Mouse (Mus musculus): ENCODE results near the gene Adamts14.
A peak's percentile ranks its signal among the peaks of the same experiment; 100 is the strongest.

Adamts14 gene

DNA sequence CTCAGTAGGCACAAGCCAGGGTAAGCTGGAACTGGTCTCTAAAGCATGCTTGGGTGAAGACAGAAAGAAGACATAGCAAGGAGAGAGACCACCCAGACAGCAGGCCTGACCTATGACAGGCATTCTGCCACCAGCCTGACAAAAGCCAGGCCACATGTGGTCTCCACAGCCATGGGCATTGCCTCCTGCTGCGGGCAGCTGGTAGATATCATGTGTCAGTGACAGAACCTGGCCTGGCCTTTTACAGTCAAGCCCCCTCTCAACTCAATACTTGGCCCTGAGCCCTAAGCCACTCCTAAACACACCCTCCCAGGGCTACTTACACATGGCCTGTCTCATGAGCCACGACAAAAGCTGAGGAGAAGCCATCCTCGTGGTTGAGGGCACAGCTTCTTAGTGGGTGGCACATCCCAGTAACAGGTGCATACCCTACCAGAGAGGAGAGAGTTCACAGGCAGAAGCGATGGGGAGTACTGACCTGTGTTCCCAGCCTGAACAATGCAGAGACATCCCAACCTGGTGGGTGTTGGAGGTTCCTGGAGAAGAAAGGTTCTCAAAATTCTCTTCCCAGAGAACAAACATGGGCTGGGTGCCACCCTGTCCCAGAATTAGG, 46.3 kb downstream of the Adamts14 start:
- no peak for DNase-seq

DNA sequence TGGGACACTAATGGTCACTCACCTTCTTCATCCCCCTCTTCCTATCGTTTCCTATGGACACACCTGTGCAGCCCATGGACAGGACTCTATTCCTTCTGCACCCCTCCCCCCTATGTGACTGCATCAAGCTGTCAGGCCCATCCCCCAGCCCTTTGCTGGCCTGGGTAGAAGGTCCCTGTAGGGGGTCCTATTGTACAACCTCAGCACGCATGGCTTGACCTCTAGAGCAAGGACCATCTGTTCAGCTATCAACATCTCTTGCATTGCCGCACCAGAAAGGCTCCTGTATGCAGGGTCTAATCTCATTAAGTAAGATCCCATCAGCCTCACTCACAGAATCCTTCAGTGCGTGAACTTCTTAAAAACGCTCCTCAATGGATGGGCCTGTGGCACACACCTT, 47.5 kb downstream of the Adamts14 start:
- no peak for DNase-seq

DNA sequence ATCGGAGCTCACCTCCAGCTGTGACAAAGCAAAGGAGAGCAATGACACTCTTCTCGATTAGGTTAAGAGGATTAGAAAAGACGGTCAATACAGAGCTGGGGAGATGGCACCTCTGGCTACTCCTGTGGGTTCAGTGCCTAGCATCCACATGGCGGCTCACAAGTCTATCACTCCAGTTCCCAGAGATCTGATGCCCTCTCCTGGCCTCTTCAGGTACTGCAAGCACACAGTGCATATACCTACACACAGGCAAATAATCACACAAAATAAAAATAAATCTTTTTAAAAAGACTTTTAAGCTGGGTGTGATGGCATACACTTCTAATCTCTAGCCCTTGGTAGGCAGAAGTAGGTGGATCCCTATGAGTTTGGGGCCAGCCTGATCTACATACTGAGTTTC, 53.9 kb downstream of the Adamts14 start:
- no peak for DNase-seq

DNA sequence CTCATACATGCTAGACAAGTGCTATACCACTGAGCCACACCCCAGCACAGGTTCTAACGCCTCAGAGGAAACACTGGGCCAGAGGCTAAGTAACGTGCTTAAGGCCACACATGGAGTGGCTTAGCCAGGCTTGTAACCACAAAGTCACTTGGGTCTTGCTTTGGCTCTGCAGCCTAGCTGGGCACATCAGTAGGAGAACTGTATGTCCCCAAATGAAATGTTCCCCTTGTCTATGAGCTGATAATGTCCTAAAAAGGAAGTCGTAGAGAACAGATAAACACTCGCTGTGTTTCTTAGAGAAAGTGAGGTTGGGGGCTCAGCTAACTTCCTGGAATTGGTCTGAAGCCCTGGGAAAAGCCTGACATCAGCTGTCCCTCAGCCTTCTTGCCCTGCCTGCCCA, 57.1 kb downstream of the Adamts14 start:
- DNase-seq = no peak

DNA sequence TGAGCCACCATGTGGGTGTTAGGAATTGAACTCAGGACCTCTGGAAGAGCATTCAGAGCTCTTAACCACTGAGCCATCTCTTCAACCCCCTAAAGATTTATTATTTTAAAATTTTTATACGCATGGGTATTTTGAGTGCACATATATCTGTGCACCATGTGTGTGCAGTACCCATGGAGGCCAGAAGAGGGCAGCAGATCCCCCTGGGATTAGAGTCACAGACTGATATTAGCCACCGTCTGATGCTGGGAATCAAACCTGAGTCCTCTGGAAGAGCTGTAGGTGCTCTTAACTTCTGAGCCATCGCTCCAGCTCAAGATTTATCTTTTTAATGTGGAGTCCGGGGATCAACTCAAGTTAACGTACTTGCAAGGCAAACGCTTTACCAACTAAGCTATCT, 57.6 kb downstream of the Adamts14 start:
- no peak for DNase-seq

DNA sequence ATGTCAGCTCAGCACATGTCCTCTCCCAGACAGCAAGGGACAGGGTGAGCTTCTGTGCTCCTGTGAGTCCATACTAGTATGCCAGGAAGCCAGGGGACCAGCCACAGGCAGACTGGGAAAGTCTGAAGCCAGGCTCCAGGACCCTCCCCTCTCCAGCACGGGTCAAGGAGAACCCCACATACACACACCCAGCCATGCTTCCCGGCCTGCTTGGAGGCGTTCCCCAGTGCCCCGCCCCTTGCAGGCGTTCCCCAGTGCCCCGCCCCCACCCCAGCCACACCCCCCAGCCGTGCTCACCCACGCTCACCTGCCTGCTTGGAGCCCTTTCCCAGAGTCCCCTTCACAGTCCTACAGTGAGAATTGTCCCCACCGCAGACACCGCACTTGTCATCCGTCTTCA, 60.4 kb downstream of the Adamts14 start:
- no peak for DNase-seq

DNA sequence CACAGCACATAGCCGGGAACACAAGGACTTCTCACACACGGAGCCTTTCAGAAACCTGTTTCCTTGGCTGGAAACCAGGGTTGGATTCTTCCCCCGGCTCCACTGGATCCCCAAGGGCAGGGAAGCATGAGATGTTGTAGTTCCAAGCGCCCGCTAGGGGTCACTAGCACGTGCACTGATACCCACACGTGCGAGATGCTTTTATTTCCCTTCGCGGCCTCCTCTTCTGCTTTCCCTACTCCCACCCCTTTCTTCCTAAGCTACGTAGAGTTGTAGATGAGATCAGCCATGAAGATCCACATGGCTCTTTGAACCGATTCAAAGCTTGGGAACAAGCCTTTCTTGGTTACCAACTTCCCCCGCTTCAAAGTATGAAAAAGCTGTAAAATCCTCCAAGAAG, 61.5 kb downstream of the Adamts14 start:
- peak; percentile 47 for DNase-seq

DNA sequence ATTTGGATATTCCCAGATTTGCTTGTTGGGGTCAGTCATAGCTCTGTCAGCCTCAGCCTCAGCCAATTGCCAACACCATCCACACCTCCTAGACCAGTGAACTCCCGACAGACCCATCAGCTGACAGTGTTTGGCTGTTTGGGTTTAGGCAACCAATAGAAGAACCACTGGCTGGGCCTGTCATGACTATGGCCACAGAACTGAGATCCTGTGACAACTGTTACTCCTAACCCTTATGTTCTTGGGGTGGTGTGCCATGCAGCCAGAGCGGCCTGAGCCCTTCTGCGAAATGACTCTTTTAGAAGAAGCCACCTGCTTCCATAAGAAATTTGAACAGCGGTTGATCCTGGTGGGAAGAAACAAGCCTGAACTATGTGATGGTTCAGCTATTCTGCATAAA, 62.1 kb downstream of the Adamts14 start:
- no peak for DNase-seq

DNA sequence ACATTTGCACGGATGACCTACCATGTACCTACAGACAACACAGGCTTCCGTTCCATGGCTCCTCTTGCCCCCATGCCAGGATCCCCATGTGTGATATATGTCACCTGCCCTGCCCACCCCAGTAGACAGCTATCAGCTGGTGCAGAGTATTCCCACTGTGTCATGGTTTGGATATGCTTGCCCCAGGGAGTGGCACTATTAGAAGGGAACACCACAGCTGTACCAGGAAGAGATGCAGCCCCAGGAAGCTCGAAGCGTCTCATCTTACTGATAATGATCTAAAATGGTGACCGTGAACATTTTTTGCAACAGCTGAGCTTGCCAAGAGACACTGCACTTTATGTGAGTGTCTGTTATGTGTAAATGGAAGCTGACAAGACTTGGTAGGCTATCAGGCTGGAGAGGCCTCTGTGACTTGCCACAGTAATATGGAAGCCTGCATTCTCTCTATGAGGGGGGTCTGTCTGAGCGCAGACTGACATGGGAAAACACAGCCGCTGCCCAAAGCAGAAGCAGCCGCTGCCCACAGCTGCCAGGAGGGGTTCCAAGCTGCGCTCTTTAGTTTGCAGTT, 65.0 kb downstream of the Adamts14 start:
- no peak for DNase-seq

DNA sequence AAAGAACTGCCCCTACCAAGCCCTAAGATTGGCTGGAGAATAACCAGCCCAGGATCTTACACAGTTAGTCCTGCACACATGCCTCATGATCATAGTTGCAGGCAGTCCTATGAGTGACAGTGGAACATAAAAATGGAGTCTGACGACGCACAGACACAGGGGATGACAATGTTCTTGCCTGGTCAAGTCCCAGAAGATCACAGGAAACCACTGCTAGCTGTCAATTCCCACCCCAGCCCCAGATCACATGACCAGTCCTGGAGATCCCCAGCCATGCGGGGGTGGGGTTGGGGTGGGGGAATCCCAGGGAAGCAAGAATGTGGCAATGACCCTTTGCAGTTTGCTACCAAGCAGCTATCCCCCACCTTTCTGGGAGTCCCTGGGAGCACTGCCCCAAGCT, 69.3 kb downstream of the Adamts14 start:
- DNase-seq = no peak

DNA sequence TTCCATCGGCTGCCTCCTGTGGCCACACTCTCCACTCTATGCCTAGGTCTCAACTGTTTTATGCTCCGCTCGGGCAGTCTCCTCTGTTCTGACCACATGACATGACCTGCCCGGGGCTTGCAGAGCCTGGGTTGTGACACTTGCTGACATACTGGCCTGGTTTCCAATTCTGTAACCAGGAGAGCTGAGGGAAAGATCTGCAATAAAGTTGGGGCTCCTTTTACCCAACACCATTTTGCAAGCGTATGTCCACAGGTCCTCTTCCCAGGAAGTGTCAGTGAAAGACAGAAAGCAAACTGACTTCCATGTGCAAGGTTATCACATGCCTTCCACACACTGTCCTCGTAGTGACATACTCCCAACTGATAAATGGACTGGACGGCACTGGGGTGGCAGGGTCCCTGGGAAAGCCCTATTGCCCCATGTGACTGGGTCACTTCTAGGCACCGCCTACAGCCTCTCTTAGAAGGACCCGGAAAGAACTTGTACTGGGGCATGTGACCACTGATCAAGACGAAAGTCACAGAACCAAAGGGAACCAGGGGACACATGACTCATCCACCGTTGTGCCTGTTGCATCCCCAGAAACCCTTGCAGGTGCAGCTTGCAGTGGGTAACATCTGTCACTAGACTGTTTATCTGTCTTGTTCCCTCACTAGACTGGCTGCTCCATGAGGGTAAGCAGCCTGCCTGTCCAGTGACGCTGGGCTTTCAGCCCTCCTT, 71.5 kb downstream of the Adamts14 start:
- no peak for DNase-seq

DNA sequence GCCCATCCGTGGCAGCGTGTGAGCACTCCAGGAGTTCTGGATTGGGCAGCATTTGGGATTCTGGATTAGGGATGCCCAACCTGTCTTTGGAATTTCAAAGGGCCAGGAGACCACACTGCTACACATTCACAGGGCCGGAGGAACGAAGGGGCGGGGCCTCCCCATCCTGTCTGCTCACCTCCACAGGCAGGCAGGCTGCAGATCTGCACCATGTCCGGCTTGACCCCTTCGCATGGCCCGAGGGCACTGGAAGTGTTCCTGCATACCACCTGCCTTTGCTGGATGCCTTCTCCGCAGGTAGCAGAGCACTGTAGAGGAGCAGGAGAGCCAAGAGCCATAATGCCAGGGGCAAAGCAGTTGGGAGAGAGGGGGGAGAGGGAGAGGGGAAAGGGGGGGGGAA, 72.2 kb downstream of the Adamts14 start:
- DNase-seq = no peak

DNA sequence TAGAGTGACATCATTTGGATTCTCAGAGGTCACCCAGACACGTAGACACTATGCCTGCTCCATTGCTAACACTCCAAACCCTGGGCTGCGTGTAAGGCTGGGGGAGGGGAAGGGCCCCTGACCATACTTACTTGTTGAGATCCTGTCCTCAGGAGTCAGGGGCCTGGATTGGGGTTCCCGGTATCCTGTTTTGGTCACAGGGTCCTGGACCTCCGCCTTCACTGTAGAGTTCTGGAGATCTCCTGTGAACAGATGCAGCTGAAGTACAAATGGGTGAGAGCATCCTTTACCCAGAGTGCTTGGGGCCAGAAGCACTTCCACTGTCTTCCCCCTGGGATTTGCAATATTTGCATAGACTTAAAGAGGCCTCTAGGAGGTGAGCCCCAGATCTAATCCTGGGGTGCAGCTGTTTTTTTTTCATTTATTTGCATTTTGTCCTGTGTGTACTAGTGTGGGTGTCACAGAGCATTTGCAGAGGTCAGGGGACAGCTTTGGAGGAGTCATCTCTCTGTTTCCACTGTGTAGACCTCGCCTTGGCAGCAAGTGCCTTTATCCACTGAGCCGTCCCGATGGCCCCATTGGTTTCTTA, 72.9 kb downstream of the Adamts14 start:
- no peak for DNase-seq

DNA sequence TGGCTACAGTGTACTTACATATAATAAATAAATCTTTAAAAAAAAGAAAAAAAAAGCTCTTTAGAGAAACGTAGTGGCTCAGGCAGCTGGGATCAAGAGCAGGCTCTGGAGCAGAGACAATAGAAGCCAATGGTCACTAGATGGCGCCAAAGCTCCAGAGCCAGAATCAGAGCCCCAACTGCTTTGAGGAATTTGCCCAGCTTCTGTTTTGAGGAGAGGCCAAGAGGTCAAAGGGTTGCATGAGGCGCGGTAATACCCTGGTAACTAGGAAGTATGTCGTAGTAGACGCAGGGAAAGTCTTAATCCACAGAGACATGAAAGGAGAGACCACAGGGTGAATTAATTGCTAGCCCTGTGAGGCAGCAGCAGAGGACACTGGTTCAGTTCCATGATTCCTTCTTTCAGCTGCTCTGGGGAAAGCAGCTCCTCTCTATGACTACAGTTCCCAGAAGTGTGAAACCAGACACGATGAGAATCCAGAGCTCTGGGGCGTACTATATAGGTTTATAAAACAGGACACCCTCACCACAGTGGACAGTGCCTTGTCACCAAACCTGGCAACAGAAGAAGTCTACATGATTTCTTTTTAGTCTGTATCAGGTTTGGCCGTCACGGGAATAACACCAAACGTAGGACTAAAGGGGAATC, 73.5 kb downstream of the Adamts14 start:
- DNase-seq = peak; percentile 65

DNA sequence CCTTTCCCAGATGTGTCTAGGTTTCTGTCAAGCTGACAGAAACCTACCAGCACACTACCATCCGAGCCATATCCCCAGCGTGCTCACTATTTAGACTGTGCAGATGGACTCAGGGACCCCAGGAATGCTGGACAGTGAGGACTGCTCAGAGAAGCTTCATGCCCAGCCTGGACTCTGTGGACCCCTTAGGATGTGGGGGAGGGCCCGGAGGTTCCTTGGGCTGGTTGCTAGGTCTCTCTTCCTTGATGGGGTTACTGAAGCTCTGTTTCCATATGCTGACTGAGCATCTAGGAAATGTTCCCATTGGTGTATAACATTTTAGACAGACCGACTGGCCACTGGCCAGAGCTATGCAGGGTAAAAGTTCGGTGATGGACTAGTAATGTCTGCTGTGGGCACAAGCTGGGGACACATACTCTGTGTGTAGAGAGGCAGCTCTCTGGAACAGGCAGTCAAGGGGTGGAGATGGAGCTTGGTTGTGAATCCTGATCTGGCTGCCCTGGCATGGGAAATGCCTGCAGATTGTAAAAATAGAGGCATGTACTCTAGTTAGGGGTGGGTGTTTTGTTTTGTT, 77.4 kb downstream of the Adamts14 start:
- no peak for DNase-seq

DNA sequence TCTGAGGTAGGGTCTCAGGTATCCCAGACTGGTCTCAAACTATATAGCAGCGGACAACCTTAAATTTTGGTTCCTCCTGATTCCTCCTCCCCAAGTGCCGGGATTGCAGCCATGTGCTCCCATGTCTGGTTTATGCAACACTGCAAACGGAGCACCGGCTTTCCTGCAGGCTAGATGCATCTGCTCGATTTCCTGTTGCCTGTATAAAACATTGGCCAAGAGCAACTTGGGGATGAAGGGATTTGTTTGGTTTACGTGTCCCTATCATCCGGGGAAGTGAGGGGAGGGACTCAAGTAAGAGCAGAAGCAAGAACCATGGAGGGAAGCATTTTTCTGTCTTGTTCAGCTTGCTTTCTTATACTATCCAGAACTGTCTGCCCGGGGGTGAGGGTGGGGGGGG, 78.0 kb downstream of the Adamts14 start:
- no peak for DNase-seq

DNA sequence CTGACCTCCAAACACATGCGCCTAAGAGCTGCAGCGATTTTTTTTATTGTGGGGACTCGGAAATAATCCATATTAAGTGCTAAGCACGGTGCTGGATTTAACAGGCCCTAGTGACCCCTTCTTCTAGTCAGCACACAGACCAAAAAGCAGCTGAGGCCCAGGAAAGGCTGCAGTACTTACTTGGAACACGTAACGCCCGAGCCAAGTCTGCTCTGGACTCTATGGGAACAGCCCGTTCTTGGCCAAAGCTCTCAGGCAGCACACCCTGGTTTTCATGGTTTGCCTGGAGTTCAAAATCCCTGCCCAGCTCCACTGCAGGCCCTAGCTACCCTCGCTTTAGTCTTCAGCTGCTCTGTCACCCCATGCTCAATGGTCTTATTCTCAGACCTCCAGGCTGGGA, 78.6 kb downstream of the Adamts14 start:
- DNase-seq = no peak

DNA sequence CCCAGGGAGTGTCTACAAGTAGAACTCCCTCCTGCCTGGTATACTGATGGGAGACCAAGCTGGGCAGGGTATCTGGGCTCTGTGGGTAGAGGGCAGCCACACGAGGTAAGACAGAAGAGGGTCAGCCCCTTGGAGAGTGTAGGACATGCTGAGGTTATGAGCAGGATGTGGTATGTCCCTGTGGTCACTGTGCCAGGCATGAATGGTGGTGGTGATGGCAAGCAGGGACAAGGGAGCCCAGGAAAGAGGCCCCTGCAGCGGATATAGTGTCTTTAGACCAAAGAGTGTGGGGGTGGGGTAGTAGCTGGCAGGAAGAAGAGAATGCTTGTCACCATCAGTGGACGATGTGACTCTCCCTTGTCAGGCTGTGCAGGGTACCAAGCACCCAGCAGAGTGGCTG, 85.2 kb downstream of the Adamts14 start:
- DNase-seq = no peak

DNA sequence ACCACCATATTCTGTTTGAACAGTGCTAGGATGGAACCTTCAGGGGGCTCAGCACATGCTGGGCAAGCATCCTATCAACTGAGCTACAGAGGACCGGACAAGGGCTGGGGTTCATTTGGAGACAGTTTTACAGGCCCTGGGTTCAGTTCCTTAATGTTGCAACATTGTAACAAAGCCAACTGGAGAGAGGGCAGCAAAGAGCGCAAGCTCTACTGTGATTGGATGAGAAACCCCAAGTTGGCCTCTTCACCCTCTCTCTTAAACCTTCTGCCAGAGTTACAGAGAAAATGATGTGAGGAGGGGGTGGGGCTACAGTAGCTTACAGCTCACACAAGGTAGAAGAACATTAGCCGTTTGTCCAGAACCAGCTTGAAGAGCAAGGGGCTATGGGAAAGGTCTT, 86.2 kb downstream of the Adamts14 start:
- no peak for DNase-seq

DNA sequence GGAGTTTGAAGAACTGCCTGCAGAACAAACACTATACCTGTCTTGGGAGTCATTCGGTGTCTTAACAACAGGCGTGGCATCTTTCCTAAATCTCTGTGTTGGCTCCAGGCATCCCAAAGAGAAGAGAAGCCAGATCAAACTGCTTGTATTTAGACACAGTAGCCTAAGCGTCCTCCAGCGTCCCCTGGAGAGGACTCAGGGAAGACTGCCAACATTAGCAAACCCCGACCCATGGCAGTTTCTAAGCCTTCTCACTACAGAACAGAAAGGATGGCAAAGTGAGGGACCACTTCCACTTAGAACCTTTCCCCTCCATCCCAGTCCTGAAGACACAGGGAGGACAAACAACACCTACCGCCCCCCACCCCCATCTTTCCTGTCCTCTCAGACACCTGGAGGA, 93.3 kb downstream of the Adamts14 start:
- DNase-seq = no peak

DNA sequence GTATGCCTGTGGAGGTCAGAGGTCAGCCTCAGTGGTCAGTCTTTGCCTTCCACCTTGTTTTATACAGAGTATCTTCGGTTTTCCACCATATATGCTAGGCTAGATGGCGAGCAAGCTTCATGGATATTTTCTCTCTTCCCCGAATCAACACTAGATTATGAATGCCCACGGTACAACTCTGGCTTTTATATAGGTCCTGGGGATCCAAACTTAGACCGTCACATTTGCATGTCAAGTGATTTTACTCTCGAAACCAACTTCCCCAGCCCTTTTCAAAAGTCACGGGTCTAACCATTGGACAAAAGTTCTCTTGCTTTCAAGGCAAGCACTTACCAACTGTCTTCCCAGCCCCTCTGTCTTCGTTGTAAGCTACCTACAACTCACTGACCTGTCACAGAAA, 94.6 kb downstream of the Adamts14 start:
- no peak for DNase-seq

DNA sequence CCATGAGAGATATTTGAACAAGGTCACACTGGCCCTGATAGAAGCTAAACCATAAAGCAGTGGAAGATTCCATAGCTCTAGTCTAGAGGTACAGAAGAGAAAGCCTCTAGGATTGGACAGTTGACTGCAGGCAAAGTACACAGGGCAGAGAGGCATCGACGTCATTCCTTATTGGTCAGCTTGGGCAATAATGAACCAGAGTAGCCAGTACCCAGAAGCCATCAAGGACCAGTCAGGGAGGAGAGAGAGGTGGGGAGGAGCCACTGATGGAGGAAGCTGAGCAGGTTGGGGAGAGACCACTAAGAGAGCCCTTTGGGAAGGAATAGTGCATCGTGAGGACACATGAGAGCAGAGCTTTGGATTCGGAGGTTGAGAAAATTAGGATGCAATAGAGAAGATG, 95.5 kb downstream of the Adamts14 start:
- no peak for DNase-seq

DNA sequence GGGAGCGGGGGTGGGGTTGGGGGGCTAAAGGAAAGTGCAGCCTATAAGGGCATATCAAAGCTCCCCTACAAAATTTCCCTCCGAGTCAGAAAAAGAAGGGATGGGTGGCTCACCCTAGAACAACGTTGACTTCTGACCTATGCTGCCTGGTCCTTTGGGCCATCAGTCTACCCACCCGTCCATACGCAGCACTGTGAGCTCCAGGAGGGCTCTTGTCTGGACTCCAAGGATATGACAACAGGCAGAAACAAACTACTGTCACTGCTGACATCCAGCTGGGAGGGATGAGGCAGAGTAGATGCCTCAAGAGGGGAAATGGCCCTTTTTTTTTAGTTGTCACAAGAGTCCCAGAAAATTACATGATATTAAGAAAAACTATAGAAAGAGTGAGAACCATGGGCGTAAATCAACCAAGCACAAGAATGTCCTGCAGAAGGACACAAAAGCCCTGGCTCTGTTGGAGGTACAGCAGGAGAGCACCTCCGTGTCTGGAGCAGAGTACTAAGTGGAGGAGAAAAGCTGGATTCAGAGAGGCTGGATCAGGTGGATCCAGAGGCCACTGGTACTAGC, 96.9 kb downstream of the Adamts14 start:
- DNase-seq = no peak

All from right cerebral cortex, adult 18-20 months (tissue).